Mouse (Mus musculus) heart, embryonic 13.5 days (tissue): ENCODE data around the gene Kirrel3. TPM values are rescaled to one million over a fixed set of nuclear protein-coding genes. Genes with fewer than 3 reads are reported as not detected.

Source experiments
- ATAC-seq: fragments of 200-750 bp; cut with Nextera tagmentation; 2 replicates; pipeline ENCODE4 v1.8.0; 2017; ENCODE audit warnings: moderate TSS enrichment; ENCODE audit not compliant: insufficient number of reproducible peaks, low FRiP score, low TSS enrichment; ENCODE audit errors: extremely low read depth
- H3K27ac ChIP-seq: fragments of 300-500 bp; sonication (generic); replicated peaks from 2 replicates; pipeline ENCODE4 v1.5.1; 2015; ENCODE audit warnings: moderate library complexity, mild to moderate bottlenecking, inconsistent platforms
- H3K27me3 ChIP-seq: fragments of 300-500 bp; sonication (generic); replicated peaks from 2 replicates; pipeline ENCODE4 v1.6.1; 2015; ENCODE audit warnings: mild to moderate bottlenecking, inconsistent platforms
- H3K36me3 ChIP-seq: fragments of 300-500 bp; sonication (generic); 2 replicates; pipeline ENCODE4 v1.6.1; 2015; ENCODE audit warnings: mild to moderate bottlenecking, inconsistent platforms
- H3K4me1 ChIP-seq: fragments of 300-500 bp; sonication (generic); 2 replicates; pipeline ENCODE4 v1.6.1; 2015; ENCODE audit warnings: inconsistent platforms
- H3K4me2 ChIP-seq: fragments of 300-500 bp; sonication (generic); 2 replicates; pipeline ENCODE4 v1.6.1; 2015; ENCODE audit warnings: inconsistent platforms, mild to moderate bottlenecking, moderate library complexity
- H3K4me3 ChIP-seq: fragments of 300-500 bp; sonication (generic); 2 replicates; pipeline ENCODE4 v1.5.1; 2015; ENCODE audit warnings: moderate library complexity, mild to moderate bottlenecking, inconsistent platforms
- H3K9ac ChIP-seq: fragments of 300-500 bp; sonication (generic); 2 replicates; pipeline ENCODE4 v1.6.1; 2015; ENCODE audit warnings: inconsistent platforms, mild to moderate bottlenecking, moderate library complexity
- H3K9me3 ChIP-seq: fragments of 300-500 bp; sonication (generic); 2 replicates; pipeline ENCODE4 v1.6.1; 2016; ENCODE audit warnings: inconsistent platforms
- WGBS: fragments of 180-500 bp; shearing (Covaris S2); methylation state at CpG from one replicate; pipeline ENCODE4 v1.1.7; 2015; ENCODE audit warnings: mixed read lengths; 5-methylcytosine and 5-hydroxymethylcytosine counted together
- polyA plus RNA-seq: library from polyadenylated mRNA; unstranded; fragments of >200 nt; fragmentation: Nextera tagmentation; extraction: Ambion mirVana; gene quantifications from 2 replicates; pipeline ENCODE4 v1.2.1, GENCODE M21; 2015

Gene Kirrel3
- polyA plus RNA-seq, 1 experiment from 2014 or later = 1.0 TPM

- Histone ChIP-seq H3K27ac (no peak overlapping the region), H3K4me2 (no peak overlapping the region), H3K9ac (no peak overlapping the region), H3K9me3 (no peaks in the 10 kb centered on the region), H3K27me3 (no peaks in the 10 kb centered on the region), H3K36me3 (no peaks in the 10 kb centered on the region), H3K4me1 (peaks cover under 1% of the 10 kb centered on the region; the same call in 1 of the 2 replicates), H3K4me3 (no peak overlapping the region)
- no peak for ATAC-seq
- 43% methylated on average over 5 of the region's 5 CpGs for WGBS
These were observed 9.5 kb upstream of the Kirrel3 start for GRCm38 (mm10) chr9:34476206-34476605.

DNA sequence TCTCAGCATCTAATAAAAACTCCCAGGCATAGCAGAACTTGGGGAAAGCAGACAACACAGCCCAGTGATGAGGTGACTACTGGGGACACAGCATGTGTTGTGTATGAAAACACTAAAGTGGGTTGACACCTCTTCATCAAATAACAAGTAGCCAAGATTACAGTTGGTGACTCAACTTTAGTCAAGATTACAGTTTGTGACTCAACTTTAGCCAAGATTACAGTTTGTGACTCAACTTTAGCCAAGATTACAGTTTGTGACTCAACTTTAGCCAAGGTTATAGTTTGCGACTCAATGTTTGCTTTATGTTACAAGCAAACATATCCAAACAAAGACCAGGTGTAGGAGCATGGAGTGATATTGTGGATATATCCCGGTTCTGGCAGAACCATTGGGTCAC is 7.2 kb upstream of the Kirrel3 start:
- no peaks in the 10 kb centered on the region for H3K9me3 ChIP-seq
- H3K27ac ChIP-seq = no peak overlapping the region
- WGBS = 71% methylated on average over 2 of the region's 2 CpGs
- H3K4me3 ChIP-seq = no peak overlapping the region
- H3K4me2 ChIP-seq = no peak overlapping the region
- no peaks in the 10 kb centered on the region for H3K4me1 ChIP-seq
- ATAC-seq = no peak
- H3K36me3 ChIP-seq = no peaks in the 10 kb centered on the region
- H3K9ac ChIP-seq = no peak overlapping the region
- peaks cover 2% of the 10 kb centered on the region; the same call in 1 of the 2 replicates for H3K27me3 ChIP-seq

DNA sequence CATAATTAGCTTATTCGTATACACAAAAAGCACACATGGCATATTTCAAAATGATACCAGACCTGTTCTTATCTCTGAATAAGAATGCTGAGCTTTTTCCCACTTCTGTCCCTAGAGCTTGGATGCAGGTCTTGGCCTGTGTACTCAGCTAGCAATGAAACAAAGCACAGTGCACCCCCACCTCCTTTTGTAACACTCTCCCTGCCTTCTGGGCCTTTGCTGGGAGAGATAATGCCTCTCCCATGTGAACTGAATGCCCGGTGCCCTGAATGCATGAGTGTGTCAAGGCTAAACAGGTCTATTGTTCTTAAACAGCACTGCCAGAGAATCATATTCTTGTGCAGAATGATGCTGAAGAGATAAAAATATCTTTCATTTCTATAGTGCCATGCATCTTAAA is 2.5 kb upstream of the Kirrel3 start:
- WGBS = 46% methylated on average over 2 of the region's 2 CpGs
- H3K9ac ChIP-seq = no peak overlapping the region
- H3K27ac ChIP-seq = no peak overlapping the region
- H3K4me3 ChIP-seq = no peak overlapping the region
- ATAC-seq = no peak
- H3K4me2 ChIP-seq = no peak overlapping the region
- no peaks in the 10 kb centered on the region for H3K36me3 ChIP-seq
- H3K27me3 ChIP-seq = peaks cover 48% of the 10 kb centered on the region
- peaks cover 11% of the 10 kb centered on the region; the same call in 1 of the 2 replicates for H3K4me1 ChIP-seq
- H3K9me3 ChIP-seq = no peaks in the 10 kb centered on the region

DNA sequence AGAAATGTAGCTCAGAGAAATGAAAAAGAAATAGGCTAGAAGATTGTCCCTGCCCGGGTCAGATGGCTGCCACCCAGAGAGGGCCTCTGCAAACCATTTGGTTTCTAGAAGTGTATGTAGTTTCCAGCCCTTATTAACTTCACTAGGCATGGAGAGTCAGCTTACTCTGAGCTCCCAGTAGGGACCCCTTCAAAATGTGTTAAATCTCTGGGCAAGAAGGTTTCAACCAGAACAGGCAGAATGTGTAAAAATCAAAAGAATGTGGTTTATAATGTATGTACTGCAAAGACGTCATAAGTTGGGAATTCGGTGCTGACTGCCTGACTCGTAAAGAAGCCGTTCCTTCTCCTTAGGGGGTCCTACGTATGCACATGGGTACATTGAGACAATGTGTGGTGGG is 1.0 kb upstream of the Kirrel3 start:
- Histone ChIP-seq H3K27me3 (peaks cover 62% of the 10 kb centered on the region), H3K9ac (no peak overlapping the region), H3K9me3 (no peaks in the 10 kb centered on the region), H3K27ac (no peak overlapping the region), H3K36me3 (no peaks in the 10 kb centered on the region), H3K4me3 (no peak overlapping the region), H3K4me1 (peaks cover 17% of the 10 kb centered on the region), H3K4me2 (no peak overlapping the region)
- ATAC-seq = no peak
- WGBS = 56% methylated on average over 6 of the region's 6 CpGs

DNA sequence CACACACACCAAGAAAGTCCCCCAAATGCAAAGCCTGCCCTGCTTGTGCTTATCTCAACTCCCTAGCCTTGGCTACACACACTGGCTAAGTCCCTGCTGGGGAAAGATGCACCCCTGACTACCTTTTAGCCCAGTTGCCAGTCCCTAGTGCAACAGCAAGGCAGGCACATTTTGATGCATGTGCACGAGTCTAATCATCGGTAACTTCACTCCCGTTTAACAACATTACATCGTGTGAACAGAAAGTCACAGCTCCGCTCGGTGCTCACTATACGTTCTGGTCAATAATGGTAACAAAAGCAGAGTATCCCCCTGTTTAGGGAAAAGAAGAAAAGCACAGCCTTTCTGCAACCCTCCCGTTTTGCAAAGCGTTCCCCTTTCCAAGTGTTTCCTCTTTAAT is 2.6 kb downstream of the Kirrel3 start:
- H3K4me2 ChIP-seq = peak overlapping the region; percentile 94
- no peaks in the 10 kb centered on the region for H3K36me3 ChIP-seq
- peak overlapping the region; percentile 79 for H3K9ac ChIP-seq
- H3K9me3 ChIP-seq = no peaks in the 10 kb centered on the region
- peak overlapping the region; percentile 71 for H3K4me3 ChIP-seq
- peaks cover 98% of the 10 kb centered on the region for H3K27me3 ChIP-seq
- ATAC-seq = no peak
- H3K27ac ChIP-seq = no peak overlapping the region
- peaks cover 17% of the 10 kb centered on the region for H3K4me1 ChIP-seq
- under 1% methylated on average over 9 of the region's 9 CpGs for WGBS

DNA sequence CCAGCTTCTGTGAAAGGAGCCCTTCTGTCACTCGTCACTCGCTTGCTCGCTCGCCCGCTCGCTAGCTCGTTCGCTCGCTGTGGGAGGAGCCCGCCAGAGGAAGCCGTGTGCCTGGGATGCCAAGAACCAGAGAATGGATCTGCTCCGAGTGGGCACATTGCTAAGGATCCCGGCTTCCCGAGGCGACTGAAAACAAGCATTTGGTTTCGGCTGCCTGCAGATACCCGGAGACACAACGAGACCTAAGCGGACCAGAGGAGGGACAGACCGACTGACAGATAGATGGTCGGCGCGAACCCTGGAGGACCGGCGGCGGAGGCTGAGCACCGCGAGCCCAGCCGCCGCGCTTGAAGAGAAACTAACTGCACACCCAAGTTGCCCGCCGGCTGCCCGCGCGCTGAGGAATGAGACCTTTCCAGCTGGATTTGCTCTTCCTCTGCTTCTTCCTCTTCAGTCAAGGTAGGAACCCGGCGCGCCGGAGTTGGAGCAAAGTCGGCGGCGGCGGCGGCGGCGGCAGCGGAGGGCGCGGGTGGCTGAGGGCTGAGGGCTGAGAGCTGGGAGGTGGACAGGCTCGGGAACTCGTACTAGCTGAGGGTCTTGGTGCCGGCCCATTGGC is 3.1 kb downstream of the Kirrel3 start:
- peak overlapping the region; percentile 79 for H3K9ac ChIP-seq
- peaks cover 98% of the 10 kb centered on the region for H3K27me3 ChIP-seq
- no peak for ATAC-seq
- H3K4me3 ChIP-seq = peak overlapping the region; percentile 71
- H3K4me2 ChIP-seq = peak overlapping the region; percentile 94
- H3K4me1 ChIP-seq = peaks cover 17% of the 10 kb centered on the region
- under 1% methylated on average over 53 of the region's 53 CpGs for WGBS
- no peaks in the 10 kb centered on the region for H3K36me3 ChIP-seq
- no peaks in the 10 kb centered on the region for H3K9me3 ChIP-seq
- no peak overlapping the region for H3K27ac ChIP-seq

DNA sequence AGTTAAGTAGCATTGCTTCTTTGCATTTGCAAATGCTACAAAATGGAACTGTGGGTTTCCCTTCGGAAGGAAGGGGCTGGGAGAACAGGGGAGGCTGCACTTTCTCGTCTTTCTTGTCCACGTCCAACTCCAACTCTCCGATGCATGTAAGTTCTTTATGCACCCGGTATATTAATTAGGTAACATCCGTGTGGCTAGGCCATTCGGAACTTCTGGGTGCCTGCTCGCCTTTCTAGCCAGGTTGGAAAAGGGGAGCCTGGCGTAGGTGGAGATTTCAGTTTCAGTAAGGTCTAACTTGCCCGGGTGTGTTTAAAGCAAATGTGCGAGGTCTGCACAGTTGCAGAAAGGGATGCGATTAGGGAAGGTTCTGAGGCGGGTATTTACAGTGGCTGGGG is 3.6 kb downstream of the Kirrel3 start:
- H3K4me2 ChIP-seq = peak overlapping the region; percentile 94
- no peak for ATAC-seq
- no peaks in the 10 kb centered on the region for H3K9me3 ChIP-seq
- H3K4me1 ChIP-seq = peaks cover 17% of the 10 kb centered on the region
- H3K4me3 ChIP-seq = peak overlapping the region; percentile 71
- H3K27ac ChIP-seq = no peak overlapping the region
- WGBS = 2% methylated on average over 13 of the region's 13 CpGs
- H3K27me3 ChIP-seq = peaks cover 96% of the 10 kb centered on the region
- peak overlapping the region; percentile 79 for H3K9ac ChIP-seq
- H3K36me3 ChIP-seq = no peaks in the 10 kb centered on the region

GRCm38 (mm10) chr9:34489760-34490159 is 4.1 kb downstream of the Kirrel3 start:
- Histone ChIP-seq H3K27ac (no peak overlapping the region), H3K9ac (0 out of 2 replicates have a peak overlapping the region, but pooled peaks have one; percentile 8), H3K9me3 (no peaks in the 10 kb centered on the region), H3K4me1 (peaks cover 17% of the 10 kb centered on the region), H3K27me3 (peaks cover 96% of the 10 kb centered on the region), H3K4me2 (peak overlapping the region; percentile 94), H3K4me3 (peak overlapping the region; percentile 71), H3K36me3 (no peaks in the 10 kb centered on the region)
- no peak for ATAC-seq
- 24% methylated on average over 5 of the region's 5 CpGs for WGBS

DNA sequence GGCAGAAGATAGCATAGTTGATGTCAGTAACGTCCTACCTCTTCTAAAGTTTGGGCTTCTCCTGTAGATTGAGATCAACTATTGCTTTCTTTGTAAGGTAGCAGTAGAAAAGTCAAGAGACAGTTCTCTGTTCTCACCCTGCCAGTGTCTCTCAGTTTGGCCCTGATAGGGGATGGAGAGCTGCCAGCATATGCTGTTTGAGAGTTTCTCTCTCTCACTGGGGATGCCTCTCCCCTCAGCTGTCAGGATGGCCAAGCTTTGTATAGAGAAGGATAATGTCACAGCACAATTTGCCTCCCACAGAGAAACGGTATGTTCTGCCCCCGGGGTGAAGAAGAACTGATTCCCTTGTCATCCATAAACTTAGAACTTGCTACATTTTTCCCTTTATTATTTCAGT is 6.4 kb downstream of the Kirrel3 start:
- Histone ChIP-seq H3K4me3 (no peak overlapping the region), H3K9me3 (no peaks in the 10 kb centered on the region), H3K27ac (no peak overlapping the region), H3K4me2 (no peak overlapping the region), H3K4me1 (peaks cover 8% of the 10 kb centered on the region), H3K36me3 (no peaks in the 10 kb centered on the region), H3K9ac (no peak overlapping the region), H3K27me3 (peaks cover 97% of the 10 kb centered on the region)
- no peak for ATAC-seq
- 31% methylated on average over 3 of the region's 3 CpGs for WGBS

GRCm38 (mm10) chr9:34493571-34493970 is 7.9 kb downstream of the Kirrel3 start:
- ATAC-seq = no peak
- peaks cover 96% of the 10 kb centered on the region for H3K27me3 ChIP-seq
- H3K9ac ChIP-seq = no peak overlapping the region
- H3K4me2 ChIP-seq = no peak overlapping the region
- 39% methylated on average over 2 of the region's 2 CpGs for WGBS
- no peak overlapping the region for H3K27ac ChIP-seq
- peaks cover 5% of the 10 kb centered on the region for H3K4me1 ChIP-seq
- no peaks in the 10 kb centered on the region for H3K9me3 ChIP-seq
- H3K36me3 ChIP-seq = no peaks in the 10 kb centered on the region
- no peak overlapping the region for H3K4me3 ChIP-seq

DNA sequence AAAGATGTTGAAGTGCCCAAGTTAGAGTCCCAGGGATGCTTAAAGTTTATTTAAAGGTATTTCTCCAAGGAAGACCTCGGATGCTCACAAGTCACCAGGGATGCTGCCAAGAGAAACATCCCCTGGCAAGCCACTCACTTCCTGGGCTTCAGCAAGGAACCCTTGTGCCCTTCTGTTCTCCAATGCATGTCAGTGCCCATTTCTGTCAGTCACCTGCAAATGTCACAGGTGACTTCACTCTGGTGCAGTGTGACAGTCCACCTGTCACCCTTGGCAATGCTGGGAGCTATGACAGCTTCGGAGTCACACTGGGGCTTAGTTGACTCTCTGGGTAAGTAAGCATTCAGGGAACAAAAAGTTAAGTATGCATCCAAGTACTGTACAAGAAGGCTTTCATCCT is 12.4 kb downstream of the Kirrel3 start:
- WGBS = 64% methylated on average over 2 of the region's 2 CpGs
- Histone ChIP-seq H3K9me3 (no peaks in the 10 kb centered on the region), H3K9ac (no peak overlapping the region), H3K27me3 (peaks cover 74% of the 10 kb centered on the region), H3K4me1 (no peaks in the 10 kb centered on the region), H3K4me3 (no peak overlapping the region), H3K27ac (no peak overlapping the region), H3K4me2 (no peak overlapping the region), H3K36me3 (no peaks in the 10 kb centered on the region)
- ATAC-seq = no peak

DNA sequence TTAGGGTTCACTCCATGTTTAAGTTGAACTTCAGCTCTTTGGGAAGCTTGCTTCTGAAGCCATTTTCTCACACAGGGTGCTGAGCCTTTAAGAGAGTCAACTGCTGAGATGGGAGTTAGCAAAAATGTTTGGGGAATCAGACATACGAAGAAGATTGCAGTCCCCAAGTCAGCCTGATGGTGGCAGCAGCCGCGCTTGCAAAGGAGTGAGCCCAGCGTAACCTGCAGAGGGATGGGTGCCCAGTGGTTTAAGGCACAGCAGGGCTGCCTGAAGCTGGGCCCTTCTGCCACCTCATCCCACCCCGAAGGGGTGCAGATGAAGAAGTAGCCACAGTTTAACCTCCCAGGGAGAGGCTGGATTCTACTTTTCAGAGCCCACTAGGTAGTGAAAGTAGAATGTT is 13.0 kb downstream of the Kirrel3 start:
- H3K4me3 ChIP-seq = no peak overlapping the region
- WGBS = 2% methylated on average over 5 of the region's 5 CpGs
- H3K27ac ChIP-seq = no peak overlapping the region
- peaks cover 72% of the 10 kb centered on the region for H3K27me3 ChIP-seq
- no peaks in the 10 kb centered on the region for H3K36me3 ChIP-seq
- no peaks in the 10 kb centered on the region for H3K9me3 ChIP-seq
- H3K4me1 ChIP-seq = no peaks in the 10 kb centered on the region
- H3K9ac ChIP-seq = no peak overlapping the region
- no peak for ATAC-seq
- H3K4me2 ChIP-seq = no peak overlapping the region
